Mouse (Mus musculus): ENCODE data around the gene Gm8104.
"Not testable (repeated sequence)": the region's sequence is repeated elsewhere in the genome, so short reads cannot be mapped to it uniquely, and the experiment has no call there.

Gm8104 gene

DNA sequence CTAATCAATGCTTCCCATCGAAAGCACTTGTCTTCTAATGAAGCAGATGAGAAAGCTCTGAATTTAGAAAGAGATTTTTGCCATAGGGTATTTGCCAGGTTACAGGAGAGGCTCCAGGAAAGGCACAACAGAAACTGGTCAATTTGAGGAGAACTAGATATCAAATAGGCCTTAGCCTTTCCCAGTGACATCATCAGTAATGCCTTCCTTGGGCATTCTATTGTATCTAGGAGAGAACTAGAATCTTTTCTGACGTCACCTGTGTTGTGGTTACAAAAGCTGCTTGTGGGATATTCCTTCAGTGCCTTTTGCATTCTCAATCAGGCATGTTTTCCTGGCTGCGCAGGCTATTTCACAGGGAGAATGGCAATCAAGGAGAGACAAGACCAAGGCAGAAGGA, at the start of gene Gm8104:
Gene Gm8104 (plus strand): TSS at position 301 of the 400 bp plus-strand sequence.
- in situ Hi-C loops (cut with MboI, MseI): not testable (repeated sequence)

GRCm38 (mm10) chr14:43058063-43058462, 42.3 kb upstream of the Gm8104 start:
- in situ Hi-C loops (cut with MboI, MseI): not testable (repeated sequence)

DNA sequence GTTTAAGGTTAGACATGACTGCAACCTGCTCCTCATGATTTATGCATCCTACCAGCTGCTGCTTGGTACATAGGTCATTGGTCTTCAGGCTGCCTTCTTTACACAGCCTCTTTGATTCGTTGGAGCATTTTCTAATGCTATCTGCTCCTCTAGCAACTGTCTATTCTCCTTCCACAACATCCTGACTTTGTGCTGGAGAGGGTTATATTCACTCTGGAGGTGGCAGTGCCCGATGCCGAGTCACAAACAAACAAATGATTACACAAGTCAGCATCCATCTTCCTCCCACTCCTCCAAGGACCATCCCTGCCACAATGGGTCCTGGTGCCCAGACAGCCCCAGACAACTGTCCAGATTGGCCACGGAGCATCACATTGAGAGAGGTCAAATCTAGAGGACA, 40.2 kb upstream of the Gm8104 start:
- in situ Hi-C loops (cut with MboI, MseI): loop anchor here (5.0 kb wide), 2 partner anchors 217 to 1338 kb away; partner anchors contain the start of gene Gm9732

GRCm38 (mm10) chr14:43076543-43076942, 23.9 kb upstream of the Gm8104 start, which contains the start of gene Gm8094:
Gene Gm8094 (minus strand): TSS chr14:43076643.
- in situ Hi-C loops (cut with MboI, MseI): not testable (repeated sequence)

DNA sequence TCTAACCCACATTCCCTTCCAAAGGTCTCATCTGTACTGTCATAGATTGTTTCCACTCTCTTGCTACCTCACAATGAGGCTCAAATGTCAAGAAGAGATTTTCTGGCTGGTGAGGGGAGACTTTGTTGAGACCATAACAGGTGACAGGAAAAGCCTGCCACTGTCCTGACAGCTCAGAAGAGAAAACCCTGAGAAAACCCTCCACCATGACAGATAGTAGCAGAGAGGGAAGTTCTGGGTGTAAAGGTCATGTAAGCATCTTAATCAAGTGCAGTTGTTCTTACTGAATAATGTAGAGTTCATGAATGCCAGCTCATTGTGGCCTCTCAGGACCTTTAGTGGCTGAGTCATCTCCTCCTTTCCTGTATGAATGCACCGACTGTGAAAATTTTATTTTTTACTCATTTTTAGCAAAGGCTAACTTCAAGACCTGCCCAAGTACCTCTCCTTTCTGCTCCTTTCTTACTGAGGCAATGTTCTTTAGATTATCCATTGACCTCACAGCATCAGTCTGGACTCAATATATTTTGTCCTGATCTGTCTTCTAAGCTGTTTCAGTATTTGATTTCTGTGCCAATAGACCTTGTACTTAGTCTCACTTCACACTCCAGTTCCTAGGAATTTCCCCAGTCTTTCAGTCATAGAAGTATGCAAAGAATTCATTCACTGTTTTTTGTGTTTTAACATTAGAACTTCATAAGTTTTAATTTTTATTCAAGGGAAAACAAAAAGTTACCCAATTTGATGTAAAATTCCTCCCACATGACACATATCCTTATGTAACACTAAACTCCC, 15.3 kb upstream of the Gm8104 start:
- in situ Hi-C loops (cut with MboI, MseI): loop anchor here (5.0 kb wide), 1 partner anchor 82 kb away; no protein-coding TSS in a partner anchor

- in situ Hi-C loops (cut with MboI, MseI): loop anchor here (5.0 kb wide), 1 partner anchor 78 kb away; no protein-coding TSS in a partner anchor
These were observed 11.1 kb upstream of the Gm8104 start for GRCm38 (mm10) chr14:43089103-43089919.

DNA sequence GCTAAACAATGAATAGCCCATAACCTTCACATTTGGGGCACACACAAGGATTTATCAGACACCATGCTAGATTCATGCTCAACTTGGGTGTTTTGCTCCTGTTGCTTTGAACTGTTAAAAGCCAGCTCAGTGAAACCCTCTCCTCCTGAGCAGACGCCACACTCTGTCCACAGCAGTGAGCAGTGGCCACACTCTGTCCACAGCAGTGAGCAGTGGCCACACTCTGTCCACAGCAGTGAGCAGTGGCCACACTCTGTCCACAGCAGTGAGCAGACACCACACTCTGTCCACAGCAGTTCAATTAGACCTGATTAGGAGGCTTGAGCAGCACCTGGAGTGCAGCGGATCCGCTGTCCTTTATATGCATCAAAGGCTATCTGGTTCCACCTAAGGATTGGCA, 19.3 kb downstream of the Gm8104 start:
- in situ Hi-C loops (cut with MboI, MseI): loop anchor here (10.0 kb wide), 2 partner anchors 125 to 1755 kb away; partner anchors contain the start of gene Gm8082

DNA sequence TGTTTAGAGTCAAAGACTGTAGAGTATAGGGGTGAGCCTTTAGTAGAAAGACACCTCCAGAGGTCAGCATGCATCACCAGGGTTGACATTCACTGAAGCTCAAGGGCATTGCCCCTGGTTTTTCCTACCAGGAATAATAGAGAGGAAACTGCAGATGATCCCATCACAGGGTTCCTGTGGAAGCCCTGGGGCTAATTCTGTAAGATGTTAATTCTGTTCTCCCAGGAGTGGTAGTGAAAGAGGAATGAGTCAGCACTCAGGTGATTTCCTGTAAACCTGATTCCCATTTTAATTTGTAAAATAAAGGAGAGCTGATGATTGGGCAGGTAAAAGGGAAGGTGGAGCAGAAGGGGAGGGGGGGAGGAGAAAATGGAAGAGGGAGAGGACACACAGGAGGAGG, 25.9 kb downstream of the Gm8104 start:
- in situ Hi-C loops (cut with MboI, MseI): loop anchor here (5.0 to 10.0 kb wide), 3 partner anchors 131 to 1761 kb away; partner anchors contain the start of gene Gm8082
